In the genomic region with DNA sequence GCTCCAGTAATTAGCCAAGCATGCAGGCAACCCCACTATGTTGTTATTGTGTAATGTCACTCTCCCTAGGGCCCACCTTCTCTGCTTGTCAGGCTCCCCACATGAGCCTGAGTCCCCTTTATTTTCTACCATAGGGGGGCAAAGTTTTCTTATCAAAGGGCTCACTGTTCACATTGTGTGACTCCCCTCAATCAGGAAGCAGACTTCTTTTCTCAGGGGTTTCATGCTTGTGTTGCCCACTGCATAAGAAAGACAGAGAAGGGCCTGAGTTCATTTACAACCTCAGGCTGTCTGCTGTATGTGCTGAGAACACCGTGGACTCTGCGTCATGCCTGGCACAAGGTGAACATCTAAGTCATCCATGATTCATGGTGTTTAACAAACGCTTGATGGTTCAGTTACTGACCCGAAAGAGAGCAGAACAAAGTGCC, we compare ENCODE assay signal across 14 mouse cellular contexts.
DNase-seq lines count a peak whose midpoint lies in the region; ATAC-seq and TF ChIP-seq lines count a peak whose summit lies in the region.
"Had no signal": no experiment of that assay in that cellular context is flagged by ENCODE, and none has a peak within 500 bp of the region (broad histone marks: within the 10 kb centered on the region; RNA-seq: fewer than 3 reads in every experiment).

No protein-coding gene starts in this region.

- no peak overlapping the region for H3K4me3 ChIP-seq in neural tube, embryonic 14.5 days (ENCODE audit: low read depth, low read length)
- no peak overlapping the region for H3K4me3 ChIP-seq in neural tube, embryonic 15.5 days (replicated peaks)
- no peak overlapping the region for H3K4me3 ChIP-seq in forebrain, embryonic 12.5 days (replicated peaks)
- H3K4me3 ChIP-seq in layer of hippocampus, adult 2 months = no peak overlapping the region
- H3K4me3 ChIP-seq: hindbrain, embryonic 12.5 days had no signal

- H3K36me3 ChIP-seq in neural tube, embryonic 14.5 days (ENCODE audit: control insufficient read depth, insufficient read depth, low read length) = no peaks in the 10 kb centered on the region
- no peaks in the 10 kb centered on the region for H3K36me3 ChIP-seq in neural tube, embryonic 15.5 days
- no peaks in the 10 kb centered on the region for H3K36me3 ChIP-seq in forebrain, embryonic 12.5 days (replicated peaks)
- H3K36me3 ChIP-seq: hindbrain, embryonic 12.5 days had no signal

- no peak overlapping the region for H3K9ac ChIP-seq in neural tube, embryonic 14.5 days (replicated peaks; ENCODE audit: low read depth, low read length)
- H3K9ac ChIP-seq in neural tube, embryonic 15.5 days (replicated peaks) = no peak overlapping the region
- H3K9ac ChIP-seq in forebrain, embryonic 12.5 days = no peak overlapping the region
- H3K9ac ChIP-seq: hindbrain, embryonic 12.5 days had no signal

- H3K27ac ChIP-seq in neural tube, embryonic 14.5 days (ENCODE audit: low read depth, low read length) = no peak overlapping the region
- H3K27ac ChIP-seq in neural tube, embryonic 15.5 days (replicated peaks) = no peak overlapping the region
- H3K27ac ChIP-seq in forebrain, embryonic 12.5 days = peak overlapping the region; percentile 51
- H3K27ac ChIP-seq in layer of hippocampus, adult 2 months = no peak overlapping the region
- H3K27ac ChIP-seq: hindbrain, embryonic 12.5 days had no signal

- H3K27me3 ChIP-seq in neural tube, embryonic 14.5 days (ENCODE audit: control insufficient read depth, insufficient read depth, low read length) = no peaks in the 10 kb centered on the region
- H3K27me3 ChIP-seq in neural tube, embryonic 15.5 days (replicated peaks) = no peaks in the 10 kb centered on the region
- H3K27me3 ChIP-seq in forebrain, embryonic 12.5 days = no peaks in the 10 kb centered on the region
- H3K27me3 ChIP-seq: hindbrain, embryonic 12.5 days had no signal

- H3K9me3 ChIP-seq in neural tube, embryonic 14.5 days (ENCODE audit: control insufficient read depth, low read length) = no peaks in the 10 kb centered on the region
- no peaks in the 10 kb centered on the region for H3K9me3 ChIP-seq in neural tube, embryonic 15.5 days (replicated peaks)
- H3K9me3 ChIP-seq in forebrain, embryonic 12.5 days = no peaks in the 10 kb centered on the region
- H3K9me3 ChIP-seq: hindbrain, embryonic 12.5 days had no signal

- 0 out of 2 replicates have a peak, but pooled peaks cover 3% of the 10 kb centered on the region for H3K4me1 ChIP-seq in neural tube, embryonic 14.5 days (ENCODE audit: control insufficient read depth, insufficient read depth, low read length)
- peaks cover 6% of the 10 kb centered on the region; the same call in 1 of the 2 replicates for H3K4me1 ChIP-seq in neural tube, embryonic 15.5 days
- peaks cover 9% of the 10 kb centered on the region; the same call in 1 of the 2 replicates for H3K4me1 ChIP-seq in forebrain, embryonic 12.5 days

- TF ChIP-seq CTCF in layer of hippocampus, adult 2 months (conservative IDR thresholded peaks at IDR 0.05) = no peak

- H3K4me2 ChIP-seq in neural tube, embryonic 14.5 days (ENCODE audit: low read depth, low read length) = no peak overlapping the region
- no peak overlapping the region for H3K4me2 ChIP-seq in neural tube, embryonic 15.5 days
- no peak overlapping the region for H3K4me2 ChIP-seq in forebrain, embryonic 12.5 days
- H3K4me2 ChIP-seq: hindbrain, embryonic 12.5 days; liver, embryonic 11.5 days had no signal

- ATAC-seq in neural tube, embryonic 14.5 days (ENCODE audit: low read depth) = peak; percentile 31; the same call in 1 of the 2 replicates
- ATAC-seq in neural tube, embryonic 15.5 days (ENCODE audit: low FRiP score) = no peak
- ATAC-seq in forebrain, embryonic 12.5 days (ENCODE audit: low FRiP score) = peak; percentile 76; the same call in 1 of the 2 replicates
- ATAC-seq: intestine, postnatal 0 days had no signal

- DNase-seq in adrenal gland, adult (ENCODE audit: inconsistent age in 2 of 2, low spot score in 1 of 2) = peak; percentile 65 to 77
- DNase-seq in adrenal gland, adult 8-10 months = no peak
- no peak for DNase-seq in left cerebral cortex, adult 18-20 months (ENCODE audit: low spot score in 2 of 2)
- no peak for DNase-seq in urinary bladder, postnatal 10 days (ENCODE audit: low spot score)
- no peak for DNase-seq in layer of hippocampus, adult 2 months (ENCODE audit: low spot score in 2 of 2)
- DNase-seq: cerebellum, postnatal 10 days; kidney, postnatal 10 days; right cerebral cortex, postnatal 25 days had no signal

- WGBS in neural tube, embryonic 14.5 days = 27% methylated on average over 4 of the region's 4 CpGs
- 32% methylated on average over 4 of the region's 4 CpGs for WGBS in neural tube, embryonic 15.5 days
- 35% methylated on average over 4 of the region's 4 CpGs for WGBS in forebrain, embryonic 12.5 days

Comparison
In these comparisons a context has a peak if more than half of its experiments do, and no peak if none do; other contexts are left out.
1. DNase-seq: peak in adrenal gland, adult (2 of 2); none in adrenal gland, adult 8-10 months (single experiment), left cerebral cortex, adult 18-20 months (0 of 2), urinary bladder, postnatal 10 days (single experiment) and layer of hippocampus, adult 2 months (0 of 2).